Mouse (Mus musculus) midbrain, embryonic 10.5 days (tissue): ENCODE results near the gene Hoxc12. TPM values are rescaled to one million over a fixed set of nuclear protein-coding genes. Genes with fewer than 3 reads are reported as not detected.

ENCODE experiments used
- DNase-seq: peaks from one replicate; pipeline ENCODE4 v3.0.0-alpha.2; 2017; ENCODE audit warnings: low spot score
- H3K27ac ChIP-seq: fragments of 300-500 bp; sonication (generic); replicated peaks from 2 replicates; pipeline ENCODE4 v1.5.1; 2016; ENCODE audit warnings: mild to moderate bottlenecking
- H3K27me3 ChIP-seq: fragments of 300-500 bp; sonication (generic); 2 replicates; pipeline ENCODE4 v1.6.1; 2016; ENCODE audit warnings: low read depth, mild to moderate bottlenecking; ENCODE audit not compliant: poor library complexity, severe bottlenecking
- H3K36me3 ChIP-seq: fragments of 300-500 bp; sonication (generic); 2 replicates; pipeline ENCODE4 v1.6.1; 2016; ENCODE audit warnings: mild to moderate bottlenecking, moderate library complexity
- H3K4me1 ChIP-seq: fragments of 300-500 bp; sonication (generic); 2 replicates; pipeline ENCODE4 v1.6.1; 2016
- H3K4me3 ChIP-seq: fragments of 300-500 bp; sonication (generic); 2 replicates; pipeline ENCODE4 v1.5.1; 2016; ENCODE audit warnings: mild to moderate bottlenecking, moderate library complexity
- H3K9me3 ChIP-seq: fragments of 300-500 bp; sonication (generic); replicated peaks from 2 replicates; pipeline ENCODE4 v1.6.1; 2016; ENCODE audit warnings: mild to moderate bottlenecking
- WGBS: fragments of 180-500 bp; shearing (Covaris S2); methylation state at CpG from one replicate; pipeline ENCODE4 v1.1.7; 2016; 5-methylcytosine and 5-hydroxymethylcytosine counted together
- polyA plus RNA-seq: library from polyadenylated mRNA; unstranded; fragments of >200 nt; fragmentation: Nextera tagmentation; extraction: Ambion mirVana; gene quantifications from 2 replicates; pipeline ENCODE4 v1.2.1, GENCODE M21; 2016

Hoxc12 gene
- polyA plus RNA-seq, 1 experiment from 2014 or later, result not detected

DNA sequence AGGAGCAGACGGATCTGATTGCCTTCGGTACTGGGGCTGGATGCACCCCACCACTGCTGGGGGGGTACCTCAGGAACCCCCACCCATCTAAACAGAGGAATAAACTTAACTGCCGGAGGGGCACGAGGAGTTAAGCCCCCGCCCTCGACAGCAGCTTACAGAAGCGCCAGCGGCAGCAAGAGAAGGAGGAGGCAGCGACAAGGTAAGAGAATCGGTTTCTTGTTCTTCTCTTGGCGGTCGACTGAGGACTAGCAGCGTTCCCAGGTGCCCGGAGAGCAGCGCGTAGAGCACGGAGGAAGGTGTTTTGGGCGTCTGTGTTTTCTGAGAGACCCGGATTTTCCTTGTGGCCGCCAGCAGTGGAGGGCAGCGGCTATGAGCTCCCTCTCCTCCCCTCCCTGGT lies 35.7 kb downstream of the Hoxc12 start:
- Histone ChIP-seq H3K9me3 (no peaks in the 10 kb centered on the region), H3K27ac (no peak overlapping the region), H3K27me3 (peaks cover 100% of the 10 kb centered on the region), H3K4me1 (no peaks in the 10 kb centered on the region), H3K36me3 (no peaks in the 10 kb centered on the region), H3K4me3 (no peak overlapping the region)
- under 1% methylated on average over 21 of the region's 21 CpGs for WGBS
- DNase-seq, result no peak

DNA sequence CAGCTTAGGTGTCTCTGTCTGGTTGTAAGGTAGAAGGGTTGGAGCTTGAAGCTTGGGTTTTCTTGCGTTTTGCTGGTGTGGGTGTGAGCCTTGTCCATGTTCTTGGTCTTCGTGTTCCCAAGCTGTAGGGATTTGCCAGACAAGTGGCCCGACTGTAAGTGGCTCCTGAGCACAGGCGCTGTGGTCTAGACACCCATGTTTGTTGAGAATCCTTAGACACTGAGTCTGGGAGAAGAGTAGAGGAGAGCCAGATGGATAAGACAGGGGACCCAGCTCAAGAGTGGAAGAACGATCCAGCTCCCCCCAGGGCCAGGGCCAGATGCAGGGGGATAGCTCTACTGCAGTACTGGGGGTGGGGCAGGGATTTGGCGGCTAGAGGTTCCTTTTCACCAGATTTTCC lies 36.2 kb downstream of the Hoxc12 start:
- peaks cover 100% of the 10 kb centered on the region for H3K27me3 ChIP-seq
- no peak for DNase-seq
- H3K9me3 ChIP-seq, result no peaks in the 10 kb centered on the region
- 1% methylated on average over 6 of the region's 6 CpGs for WGBS
- no peak overlapping the region for H3K27ac ChIP-seq
- H3K4me1 ChIP-seq, result no peaks in the 10 kb centered on the region
- no peaks in the 10 kb centered on the region for H3K36me3 ChIP-seq
- H3K4me3 ChIP-seq, result no peak overlapping the region

DNA sequence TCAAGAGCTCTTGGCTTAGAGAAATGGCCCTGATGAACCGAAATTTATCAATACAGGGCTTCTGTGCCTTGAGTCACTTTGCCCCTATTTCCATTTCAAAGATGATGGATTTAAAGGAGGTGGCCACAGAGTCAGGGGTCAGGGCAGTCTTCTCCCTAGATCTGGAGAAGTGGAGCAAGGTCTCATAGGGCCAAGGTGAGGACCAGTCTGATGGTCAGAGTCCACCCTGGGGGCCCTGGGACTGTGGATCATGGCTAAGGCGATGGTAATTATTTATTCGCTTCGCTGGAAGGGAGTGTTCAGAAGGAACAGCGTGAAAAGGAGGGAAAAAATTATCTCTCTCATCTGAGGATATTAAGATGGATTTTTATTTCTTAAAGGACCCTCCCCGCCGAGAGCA lies 38.5 kb downstream of the Hoxc12 start:
- no peaks in the 10 kb centered on the region for H3K9me3 ChIP-seq
- DNase-seq, result no peak
- H3K4me3 ChIP-seq, result no peak overlapping the region
- no peak overlapping the region for H3K27ac ChIP-seq
- H3K4me1 ChIP-seq, result no peaks in the 10 kb centered on the region
- WGBS, result 4% methylated on average over 7 of the region's 7 CpGs
- H3K36me3 ChIP-seq, result no peaks in the 10 kb centered on the region
- H3K27me3 ChIP-seq, result peaks cover 100% of the 10 kb centered on the region

DNA sequence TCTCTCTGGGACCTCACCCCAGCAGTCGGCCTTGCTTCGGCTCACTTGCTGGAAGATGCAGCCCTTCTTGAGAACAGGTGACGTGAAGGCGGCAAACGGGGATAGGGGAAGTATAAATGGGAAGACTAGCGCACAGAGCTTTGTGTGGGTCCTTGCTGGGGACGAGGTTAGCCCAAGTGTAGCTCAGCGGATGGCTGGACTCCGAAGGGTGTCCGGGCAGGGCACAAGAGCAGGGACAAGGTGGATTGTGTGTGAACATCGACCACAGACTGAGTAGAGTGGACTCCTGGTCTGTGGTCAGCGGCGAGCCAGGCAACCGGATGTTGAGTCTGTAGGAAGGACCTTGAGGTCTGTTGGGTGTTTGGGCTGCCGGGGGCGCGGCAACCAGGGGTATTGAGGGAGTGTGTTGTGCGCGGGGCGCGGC lies 39.1 kb downstream of the Hoxc12 start:
- DNase-seq, result peak; percentile 63
- WGBS, result 3% methylated on average over 21 of the region's 21 CpGs
- Histone ChIP-seq H3K9me3 (no peaks in the 10 kb centered on the region), H3K4me3 (no peak overlapping the region), H3K27me3 (peaks cover 100% of the 10 kb centered on the region), H3K27ac (no peak overlapping the region), H3K4me1 (no peaks in the 10 kb centered on the region), H3K36me3 (no peaks in the 10 kb centered on the region)

DNA sequence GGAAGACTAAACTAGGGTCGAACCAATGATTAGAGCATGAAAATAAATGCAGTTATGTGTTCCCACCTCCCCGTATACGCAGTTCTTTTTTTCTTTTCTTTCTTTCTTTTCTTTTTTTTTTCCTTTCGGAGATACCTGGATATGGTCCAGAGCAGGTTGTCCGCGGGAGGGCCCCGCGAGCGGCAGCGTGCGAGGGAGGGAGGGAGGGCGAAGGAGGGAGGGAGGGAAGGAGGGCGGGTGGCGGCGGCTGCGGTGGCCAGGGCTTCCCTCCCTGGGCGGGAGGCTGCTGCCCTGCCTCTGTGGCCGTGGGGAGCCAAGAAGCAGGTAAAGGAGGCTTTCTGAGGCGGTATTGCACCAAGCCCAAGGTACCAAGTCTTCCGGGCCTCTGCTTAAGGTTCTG lies 39.6 kb downstream of the Hoxc12 start, which contains the start of gene Hoxc9:
Gene Hoxc9 (plus strand): TSS at position 269 of the 400 bp plus-strand sequence.
- Histone ChIP-seq H3K4me1 (peaks cover 4% of the 10 kb centered on the region), H3K9me3 (no peaks in the 10 kb centered on the region), H3K4me3 (no peak within 1 kb of the TSS), H3K27ac (no peak within 1 kb of the TSS), H3K36me3 (no peaks in the 10 kb centered on the region), H3K27me3 (peaks cover 100% of the 10 kb centered on the region)
- no peak for DNase-seq
- WGBS, result under 1% methylated on average over 18 of the region's 20 CpGs

DNA sequence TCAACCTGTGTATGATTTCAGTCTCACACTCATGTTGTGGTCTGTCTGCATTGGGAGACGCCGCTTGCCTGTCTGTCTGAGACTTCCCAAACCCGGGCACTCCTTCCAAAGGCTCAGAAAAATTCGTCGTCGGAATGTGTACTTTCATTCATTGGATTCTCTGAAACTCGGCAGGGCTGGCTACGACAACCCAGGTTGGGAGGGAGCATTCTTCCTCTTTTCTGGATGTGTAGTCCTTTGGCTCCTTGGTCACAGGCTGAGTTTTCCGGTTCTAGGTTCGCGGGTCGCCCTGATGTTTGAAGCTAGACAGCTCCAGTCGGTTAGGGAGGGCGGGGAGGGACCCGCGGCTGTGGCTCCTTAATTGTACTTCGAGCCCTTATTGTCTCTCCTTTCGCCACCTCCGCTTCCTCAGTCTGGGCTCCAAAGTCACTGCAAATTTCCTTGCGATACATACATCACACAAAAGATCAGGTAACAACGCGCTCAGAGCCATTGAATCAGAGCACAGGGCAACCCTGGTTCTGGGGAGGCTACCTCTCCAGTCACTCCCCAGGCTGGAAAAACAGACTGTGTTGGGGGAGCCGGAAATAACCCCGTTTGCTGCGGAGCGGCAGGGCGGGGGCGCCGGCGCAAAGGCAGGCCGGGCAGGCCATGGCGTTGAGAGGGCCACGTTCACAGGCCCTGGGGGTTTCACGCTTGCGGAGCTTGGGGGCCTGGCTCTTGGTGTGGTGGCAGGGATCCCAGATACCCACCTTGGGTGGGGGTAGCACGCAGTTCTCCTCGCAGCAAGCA lies 40.3 kb downstream of the Hoxc12 start:
- H3K36me3 ChIP-seq, result no peaks in the 10 kb centered on the region
- WGBS, result 1% methylated on average over 37 of the region's 37 CpGs
- peaks cover 10% of the 10 kb centered on the region for H3K4me1 ChIP-seq
- no peak overlapping the region for H3K27ac ChIP-seq
- H3K9me3 ChIP-seq, result no peaks in the 10 kb centered on the region
- peaks cover 100% of the 10 kb centered on the region for H3K27me3 ChIP-seq
- H3K4me3 ChIP-seq, result no peak overlapping the region
- DNase-seq, result peak; percentile 55

DNA sequence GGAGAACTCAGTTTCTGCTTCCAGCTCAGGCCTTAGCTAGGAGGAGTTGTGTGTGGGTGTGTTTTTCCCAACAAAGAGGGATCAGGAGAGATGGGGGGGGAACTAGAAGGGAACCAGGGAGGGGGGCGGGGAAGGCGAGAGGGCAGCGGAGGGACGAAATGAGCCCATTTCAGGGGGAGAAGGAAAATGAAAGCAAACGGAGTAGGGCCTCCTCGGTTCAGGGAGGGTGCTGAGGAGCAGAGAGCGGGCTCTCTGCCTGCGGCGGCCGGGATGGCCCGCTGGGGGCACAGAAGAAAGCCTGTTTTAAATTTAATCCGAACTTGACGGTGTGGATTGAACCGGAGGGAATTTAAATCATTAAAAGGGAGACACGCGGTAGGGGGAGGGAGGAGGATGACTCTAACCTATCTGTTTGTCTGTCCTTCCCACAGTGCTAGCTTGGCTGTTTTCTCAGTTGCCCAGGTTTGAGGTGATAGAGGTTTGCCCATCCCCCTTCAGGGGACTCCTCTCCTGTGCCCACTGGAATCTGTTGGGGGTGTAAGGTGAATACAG lies 40.9 kb downstream of the Hoxc12 start:
- Histone ChIP-seq H3K27ac (no peak overlapping the region), H3K27me3 (peaks cover 100% of the 10 kb centered on the region), H3K9me3 (no peaks in the 10 kb centered on the region), H3K4me1 (peaks cover 14% of the 10 kb centered on the region), H3K36me3 (no peaks in the 10 kb centered on the region), H3K4me3 (no peak overlapping the region)
- no peak for DNase-seq
- WGBS, result under 1% methylated on average over 16 of the region's 16 CpGs

DNA sequence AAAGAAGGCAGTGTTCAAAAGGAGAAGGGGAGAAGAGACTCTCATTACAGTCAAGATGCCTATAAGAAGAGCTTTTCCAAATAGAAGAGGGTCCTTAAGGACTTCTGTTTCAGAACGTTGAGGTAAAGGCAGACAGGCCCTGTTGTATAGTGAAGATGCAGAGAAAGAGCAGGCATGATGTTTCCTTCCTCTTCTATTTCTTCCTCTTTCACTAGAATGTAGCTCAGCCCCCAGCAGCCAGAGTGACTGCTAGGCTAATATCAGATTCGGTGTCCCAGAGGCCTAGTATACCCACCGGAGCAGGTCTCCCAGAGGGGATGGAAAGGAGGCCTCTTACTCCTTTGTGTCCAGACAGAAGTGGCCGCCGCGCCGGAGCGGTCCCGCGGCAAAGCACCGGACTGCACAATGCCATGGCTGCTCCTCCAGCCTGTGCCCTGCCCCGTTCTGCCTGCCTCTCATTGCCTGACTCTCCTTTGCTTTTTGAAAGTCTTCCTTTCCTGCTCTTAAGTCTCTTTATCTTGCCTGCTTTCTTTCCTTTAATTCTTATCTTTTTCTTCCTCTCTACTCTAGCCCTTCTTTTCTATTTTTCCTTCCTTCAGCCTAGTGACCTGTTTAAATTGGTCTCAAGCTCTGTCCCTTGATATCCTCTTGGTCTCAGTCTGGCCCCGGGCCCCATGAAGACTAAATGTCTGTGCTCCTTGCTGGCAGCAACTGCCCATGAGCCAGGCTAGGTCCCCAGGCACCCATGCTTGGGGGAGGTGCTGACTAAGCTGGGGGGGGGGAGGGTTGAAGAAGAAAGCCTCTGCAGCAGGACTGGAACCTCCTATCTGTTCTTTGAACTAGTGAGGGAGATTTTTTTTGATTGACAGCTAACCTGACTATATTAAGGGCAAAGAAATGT lies 42.3 kb downstream of the Hoxc12 start:
- Histone ChIP-seq H3K9me3 (no peaks in the 10 kb centered on the region), H3K4me1 (peaks cover 14% of the 10 kb centered on the region), H3K4me3 (no peak overlapping the region), H3K36me3 (no peaks in the 10 kb centered on the region), H3K27ac (no peak overlapping the region), H3K27me3 (peaks cover 100% of the 10 kb centered on the region)
- under 1% methylated on average over 13 of the region's 13 CpGs for WGBS
- no peak for DNase-seq

DNA sequence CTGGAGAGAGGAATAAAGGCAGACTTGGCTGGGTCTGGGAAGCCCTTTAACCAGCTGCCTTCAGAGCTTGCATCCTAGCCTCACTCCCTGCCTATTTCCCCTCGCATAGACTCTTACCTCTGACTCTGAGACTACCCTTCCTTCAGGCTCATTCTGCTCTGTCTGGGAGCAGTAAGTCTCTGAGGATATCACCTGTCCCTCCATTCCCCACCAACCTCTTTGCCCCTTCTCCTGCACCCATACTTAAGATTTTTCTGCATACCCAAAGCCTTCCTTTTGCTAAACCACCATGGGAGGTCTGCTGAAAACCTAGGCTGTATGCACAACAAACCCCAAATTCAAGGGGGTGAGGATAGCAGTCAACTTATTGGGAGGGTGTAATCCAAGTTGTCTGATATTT lies 43.4 kb downstream of the Hoxc12 start:
- no peak for DNase-seq
- H3K36me3 ChIP-seq, result no peaks in the 10 kb centered on the region
- 0% methylated on average over 1 of the region's 1 CpGs for WGBS

DNA sequence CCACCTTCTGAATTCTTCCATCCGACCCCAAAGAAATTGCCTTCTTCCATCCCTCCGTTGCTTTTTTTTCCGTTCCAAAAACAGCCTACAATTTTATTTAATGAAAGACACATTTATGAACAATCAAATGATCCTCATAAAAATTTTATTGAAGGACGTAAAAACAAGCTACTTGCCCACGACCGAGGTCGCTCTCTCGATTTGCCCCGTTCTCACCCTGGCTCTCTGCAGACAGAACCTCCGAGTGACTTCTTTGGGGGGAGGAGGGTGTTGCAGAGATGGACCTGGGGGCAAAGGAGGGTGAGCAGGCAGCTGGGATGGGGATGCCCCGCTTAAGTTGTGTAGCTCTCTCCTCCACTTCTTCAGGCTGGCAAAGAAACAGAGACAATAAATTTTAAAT lies 43.8 kb downstream of the Hoxc12 start:
- 3% methylated on average over 11 of the region's 11 CpGs for WGBS

More for the DNA sequence above, 43.4 kb downstream of the Hoxc12 start:
- no peak overlapping the region for H3K4me3 ChIP-seq
- H3K27me3 ChIP-seq, result peaks cover 100% of the 10 kb centered on the region
- no peak overlapping the region for H3K27ac ChIP-seq
- no peaks in the 10 kb centered on the region for H3K9me3 ChIP-seq
- H3K4me1 ChIP-seq, result peaks cover 14% of the 10 kb centered on the region

DNA sequence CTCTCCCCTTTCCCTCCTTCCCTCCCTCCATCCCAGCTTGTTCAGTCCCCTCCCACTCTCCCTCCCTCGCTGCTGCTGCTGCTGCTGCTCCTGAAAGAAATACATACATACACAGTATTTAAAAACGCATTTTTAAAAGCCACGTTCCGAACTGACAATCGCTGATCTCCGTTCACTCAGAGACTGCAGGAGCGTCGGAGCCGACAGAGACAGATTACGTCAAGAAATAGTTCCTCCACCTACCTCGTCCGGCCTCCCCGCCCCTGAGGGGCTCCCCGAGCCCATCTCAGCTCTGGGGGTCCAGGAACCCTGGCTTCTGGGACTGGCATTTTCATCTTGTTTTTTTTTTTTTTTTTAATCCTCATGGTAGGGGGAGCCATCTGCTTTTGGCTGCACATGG lies 44.4 kb downstream of the Hoxc12 start:
- DNase-seq, result no peak
- Histone ChIP-seq H3K36me3 (no peaks in the 10 kb centered on the region), H3K27ac (no peak overlapping the region), H3K9me3 (no peaks in the 10 kb centered on the region), H3K4me1 (peaks cover 14% of the 10 kb centered on the region), H3K4me3 (peak overlapping the region; percentile 43; the same call in 1 of the 2 replicates), H3K27me3 (peaks cover 100% of the 10 kb centered on the region)
- 0% methylated on average over 14 of the region's 14 CpGs for WGBS

More for the DNA sequence above, 43.8 kb downstream of the Hoxc12 start:
- no peak overlapping the region for H3K27ac ChIP-seq
- peaks cover 100% of the 10 kb centered on the region for H3K27me3 ChIP-seq
- no peaks in the 10 kb centered on the region for H3K9me3 ChIP-seq
- H3K4me3 ChIP-seq, result no peak overlapping the region
- DNase-seq, result no peak
- H3K4me1 ChIP-seq, result peaks cover 14% of the 10 kb centered on the region
- no peaks in the 10 kb centered on the region for H3K36me3 ChIP-seq

DNA sequence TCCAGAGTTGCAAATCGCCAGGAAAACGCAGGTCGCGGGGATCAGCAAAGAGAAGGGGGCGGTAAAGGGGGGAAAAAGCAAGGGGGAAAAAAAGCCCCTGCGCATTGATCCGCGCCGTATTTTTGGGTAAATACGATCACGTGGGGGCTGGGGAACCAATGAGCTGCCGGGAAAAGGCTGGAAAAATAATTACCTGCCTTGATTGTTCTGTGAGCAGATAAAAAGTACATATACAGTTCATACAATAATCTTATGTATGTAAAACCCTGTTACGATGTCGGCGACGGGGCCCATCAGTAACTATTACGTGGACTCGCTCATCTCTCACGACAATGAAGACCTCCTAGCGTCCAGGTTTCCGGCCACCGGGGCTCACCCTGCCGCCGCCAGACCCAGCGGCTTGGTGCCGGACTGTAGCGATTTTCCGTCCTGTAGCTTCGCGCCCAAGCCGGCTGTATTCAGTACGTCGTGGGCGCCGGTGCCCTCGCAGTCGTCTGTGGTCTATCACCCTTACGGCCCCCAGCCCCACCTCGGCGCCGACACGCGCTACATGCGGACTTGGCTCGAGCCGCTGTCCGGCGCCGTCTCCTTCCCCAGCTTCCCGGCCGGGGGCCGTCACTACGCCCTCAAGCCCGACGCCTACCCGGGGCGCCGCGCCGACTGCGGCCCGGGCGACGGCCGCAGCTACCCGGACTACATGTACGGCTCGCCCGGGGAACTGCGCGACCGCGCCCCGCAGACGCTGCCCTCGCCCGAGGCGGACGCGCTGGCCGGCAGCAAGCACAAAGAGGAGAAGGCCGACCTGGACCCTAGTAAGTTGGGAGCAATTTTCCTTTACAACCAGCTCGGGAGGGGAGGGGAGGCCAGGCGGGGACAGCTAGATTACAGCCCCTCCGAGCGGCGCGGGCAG lies 45.1 kb downstream of the Hoxc12 start:
- WGBS, result under 1% methylated on average over 88 of the region's 88 CpGs
- Histone ChIP-seq H3K27me3 (peaks cover 100% of the 10 kb centered on the region), H3K27ac (no peak overlapping the region), H3K36me3 (no peaks in the 10 kb centered on the region), H3K4me1 (peaks cover 14% of the 10 kb centered on the region), H3K9me3 (no peaks in the 10 kb centered on the region), H3K4me3 (peak overlapping the region; percentile 43)
- DNase-seq, result no peak
